Mouse (Mus musculus) thymus, postnatal 0 days (tissue): ENCODE measurements around the gene Pole2. TPM values are rescaled to one million over a fixed set of nuclear protein-coding genes. Genes with fewer than 3 reads are reported as not detected.

Source experiments
- DNase-seq: peaks from one replicate; pipeline ENCODE4 v3.0.0-alpha.2; 2015; ENCODE audit warnings: low spot score
- polyA plus RNA-seq: library from polyadenylated mRNA; unstranded; fragments of >200 nt; fragmentation: Nextera tagmentation; extraction: Ambion mirVana; gene quantifications from 2 replicates; pipeline ENCODE4 v1.2.1, GENCODE M21; 2015

The Pole2 gene
- polyA plus RNA-seq, 1 experiment from 2014 or later: 21.4 TPM

DNA sequence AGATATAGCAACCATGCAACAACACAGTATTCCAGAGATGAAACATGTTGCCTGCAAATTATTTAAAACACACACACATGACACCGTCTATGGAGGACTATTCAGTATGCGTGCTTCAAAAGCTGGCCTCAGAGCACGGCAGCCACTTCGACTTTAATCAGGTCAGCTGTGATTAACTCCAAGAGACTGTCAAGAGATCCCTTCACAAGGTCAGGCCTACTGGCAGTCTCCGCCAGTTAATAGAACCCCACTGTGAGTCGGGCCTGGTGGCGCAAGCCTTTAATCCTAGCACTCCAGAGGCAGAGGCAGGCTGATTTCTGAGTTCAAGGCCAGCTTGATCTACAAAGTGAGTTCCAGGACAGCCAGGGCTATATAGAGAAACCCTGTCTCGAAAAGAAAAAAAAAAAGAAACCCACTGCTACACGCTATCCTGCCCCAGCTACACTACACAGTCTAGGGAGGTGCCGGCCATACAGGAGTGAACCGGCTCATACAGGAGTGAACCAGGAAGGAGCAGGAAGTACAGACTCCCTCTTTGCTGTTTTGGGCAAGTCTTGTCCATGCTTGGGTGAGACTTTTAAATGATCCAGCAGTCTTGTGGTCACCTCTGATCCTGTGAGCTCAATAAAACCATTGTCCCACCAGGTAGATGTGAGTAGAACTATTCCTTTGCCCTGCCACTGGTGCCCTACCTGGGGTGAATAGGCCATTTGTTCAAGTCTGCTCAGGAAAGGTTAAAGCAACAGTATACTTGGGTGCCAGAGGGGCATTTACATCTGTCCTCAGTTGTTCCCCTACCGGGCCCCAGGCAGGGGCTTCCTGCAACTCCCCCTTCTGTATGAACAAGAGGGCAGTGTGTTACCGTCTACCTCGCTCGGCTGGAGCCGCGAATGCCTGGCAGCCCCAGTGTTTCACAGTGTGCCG lies 17.7 kb downstream of the Pole2 start:
- DNase-seq: no peak

DNA sequence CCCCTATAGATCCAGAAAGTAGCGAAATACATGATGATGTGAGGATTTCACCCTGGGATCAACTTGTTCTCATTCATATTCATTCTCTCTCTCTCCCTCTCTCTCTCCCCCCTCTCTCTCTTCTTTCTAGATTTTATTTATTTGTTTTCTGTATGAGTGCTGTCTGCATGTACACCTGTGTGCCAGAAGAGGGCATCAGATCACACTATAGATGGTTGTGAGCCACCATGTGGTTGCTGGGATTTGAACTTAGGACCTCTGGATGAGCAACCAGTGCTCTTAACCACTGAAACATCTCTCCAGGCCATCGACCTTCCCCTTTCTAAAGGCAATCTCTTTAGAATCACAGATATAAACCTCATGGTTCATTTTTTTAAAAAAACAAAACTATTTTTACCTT lies 19.5 kb downstream of the Pole2 start:
- DNase-seq: no peak

DNA sequence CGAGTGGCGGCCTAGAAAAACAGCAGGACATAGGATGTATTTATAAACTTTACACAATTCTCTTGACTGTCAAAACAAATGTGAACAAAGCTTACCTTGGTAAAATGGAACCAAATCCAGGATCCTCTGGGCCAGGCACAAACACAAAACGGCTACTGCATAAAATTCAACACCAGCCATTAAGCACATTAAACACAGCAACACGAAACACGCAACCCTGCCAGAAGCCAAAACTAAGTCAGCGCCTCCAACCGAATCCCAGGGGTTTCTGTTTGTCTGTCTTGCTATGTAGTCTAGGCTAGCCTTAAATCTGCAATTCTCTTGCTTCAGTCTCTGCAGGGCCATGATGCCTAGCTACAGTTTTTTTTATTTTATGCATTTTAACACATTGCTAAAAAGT lies 20.1 kb downstream of the Pole2 start:
- no peak for DNase-seq

DNA sequence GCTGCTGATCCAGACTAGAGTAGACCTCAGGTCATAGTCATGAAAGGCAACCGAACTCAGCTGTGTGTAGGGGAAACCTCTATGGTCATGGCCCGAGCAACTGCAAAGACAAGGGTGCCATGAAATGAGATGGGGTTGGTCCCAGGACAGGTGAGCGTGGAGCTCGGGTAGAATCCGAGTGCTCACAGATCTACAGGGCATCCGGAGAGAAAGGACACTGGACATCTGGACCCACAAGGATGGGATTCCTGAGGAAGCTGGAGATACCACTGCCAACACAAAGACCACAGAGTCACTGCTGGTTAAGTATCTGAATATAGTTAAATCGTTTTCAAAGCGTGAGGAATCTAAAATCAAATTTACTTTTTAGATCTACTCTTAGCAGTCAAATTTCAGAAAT lies 20.6 kb downstream of the Pole2 start:
- DNase-seq: no peak

DNA sequence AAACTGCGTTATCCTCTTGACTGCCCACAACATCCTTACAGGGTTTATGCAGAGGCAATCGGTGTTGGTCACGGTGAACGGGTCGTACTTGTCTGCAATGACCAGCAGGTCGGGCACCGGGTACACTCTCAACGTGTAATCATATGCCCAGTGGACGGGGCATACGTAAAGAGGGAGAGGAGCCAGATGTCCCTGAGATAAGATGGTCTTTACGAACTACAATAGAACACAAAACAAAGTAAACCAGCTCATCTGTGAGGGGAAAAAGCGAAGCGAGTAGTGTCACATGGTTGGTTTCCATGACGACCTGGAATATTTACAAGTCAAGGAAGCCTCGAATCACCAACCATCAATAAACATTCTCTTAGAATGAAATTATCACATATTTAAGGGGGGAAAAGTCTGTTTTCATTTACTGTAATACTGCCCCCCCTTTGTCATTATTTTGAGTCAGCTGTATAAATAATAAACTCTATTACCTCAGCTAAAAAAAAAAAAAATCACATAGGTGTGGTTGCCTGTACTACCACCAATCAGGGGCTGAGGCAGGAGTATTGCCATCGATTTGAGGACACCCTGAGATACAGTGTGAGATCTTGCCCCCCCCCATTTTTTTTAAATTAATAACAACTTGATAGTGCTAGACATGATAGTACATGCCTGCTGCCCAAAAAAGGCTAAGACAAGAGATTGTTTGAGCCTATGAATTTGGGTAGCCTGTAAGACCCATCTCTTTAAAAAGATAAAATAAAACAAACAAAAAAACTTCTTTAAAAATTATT lies 23.8 kb downstream of the Pole2 start, which contains the start of gene Gm49384:
TSS of gene Gm49384 (minus strand) at position 216 of the 782 bp plus-strand sequence.
- no peak for DNase-seq

DNA sequence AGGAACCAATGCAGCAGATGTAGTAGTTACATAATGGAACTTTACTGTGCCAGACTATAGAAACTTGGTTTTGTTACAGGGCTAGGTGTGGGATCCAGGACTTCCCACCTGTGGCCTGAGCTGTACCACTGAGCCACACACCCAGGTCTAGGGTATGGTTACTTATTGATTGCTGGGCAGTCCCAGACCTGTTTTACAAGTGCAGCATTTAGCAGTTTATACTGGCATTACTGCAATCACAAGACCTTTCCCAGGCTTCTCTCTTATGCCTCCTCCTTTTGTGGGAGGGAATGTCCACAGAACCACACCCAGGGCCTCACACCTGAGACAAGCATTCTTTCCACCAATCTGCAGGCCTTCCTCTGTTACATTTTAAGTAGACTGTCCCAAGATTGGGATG lies 29.0 kb downstream of the Pole2 start:
- no peak for DNase-seq

DNA sequence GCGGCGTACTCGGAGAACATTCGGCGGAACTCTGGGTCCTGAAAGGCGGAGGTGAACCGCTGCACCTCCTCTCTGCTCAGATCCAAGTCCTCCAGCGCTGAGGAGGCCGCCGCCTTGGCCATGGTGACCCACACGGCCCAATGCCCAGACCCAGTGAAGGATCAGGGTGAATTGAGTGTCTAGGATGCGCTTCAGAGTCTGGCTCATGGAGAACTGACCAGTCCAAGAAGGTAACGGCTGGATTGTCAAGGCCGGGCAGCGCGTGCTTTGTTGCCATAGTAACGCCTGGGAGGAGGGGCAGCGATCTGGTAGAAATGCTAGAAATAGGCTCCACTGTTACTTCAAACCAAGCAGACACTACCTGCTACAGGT lies 29.8 kb downstream of the Pole2 start, which contains the start of gene Dnaaf2:
TSS of gene Dnaaf2 (minus strand) at position 266 of the 372 bp plus-strand sequence.
- no peak for DNase-seq

DNA sequence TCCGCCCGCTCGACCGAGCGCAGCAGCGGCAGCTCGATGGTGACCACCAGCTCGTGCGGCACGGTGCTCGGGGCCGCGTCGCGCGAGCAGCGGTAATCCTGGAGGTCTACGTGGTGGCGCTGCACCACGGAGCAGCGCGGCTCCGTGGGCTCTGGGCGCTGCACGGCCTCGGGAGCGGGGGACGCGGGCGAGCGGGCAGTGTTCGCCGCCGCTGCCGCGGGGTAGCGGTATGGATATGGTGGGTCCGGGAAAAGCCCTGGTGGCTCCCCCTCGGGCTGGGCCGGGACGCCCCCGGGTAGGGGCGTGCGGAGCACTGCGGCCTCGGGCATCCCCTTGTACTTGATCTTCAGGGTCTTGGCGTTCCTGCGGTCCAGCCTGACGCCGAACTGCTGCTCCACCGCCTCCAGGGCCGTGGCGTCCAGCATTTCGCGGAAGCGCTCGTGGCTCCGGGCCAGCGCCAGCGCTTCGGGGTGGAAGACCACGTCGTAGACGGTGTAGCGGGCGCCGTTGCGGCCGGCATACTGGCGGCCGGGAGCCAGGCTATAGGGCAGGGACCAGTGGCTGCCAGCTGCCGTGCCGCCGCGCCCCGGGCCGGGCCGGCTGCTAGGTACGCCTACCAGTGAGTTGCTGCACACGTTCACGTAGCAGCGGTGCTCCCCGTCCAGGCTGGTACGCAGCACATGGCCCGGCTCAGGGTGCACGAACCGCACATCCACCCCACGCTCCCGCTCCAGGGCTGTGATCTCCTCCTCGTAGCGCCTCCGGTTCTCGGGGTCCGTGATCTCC lies 30.4 kb downstream of the Pole2 start:
- peak; percentile 59 for DNase-seq

DNA sequence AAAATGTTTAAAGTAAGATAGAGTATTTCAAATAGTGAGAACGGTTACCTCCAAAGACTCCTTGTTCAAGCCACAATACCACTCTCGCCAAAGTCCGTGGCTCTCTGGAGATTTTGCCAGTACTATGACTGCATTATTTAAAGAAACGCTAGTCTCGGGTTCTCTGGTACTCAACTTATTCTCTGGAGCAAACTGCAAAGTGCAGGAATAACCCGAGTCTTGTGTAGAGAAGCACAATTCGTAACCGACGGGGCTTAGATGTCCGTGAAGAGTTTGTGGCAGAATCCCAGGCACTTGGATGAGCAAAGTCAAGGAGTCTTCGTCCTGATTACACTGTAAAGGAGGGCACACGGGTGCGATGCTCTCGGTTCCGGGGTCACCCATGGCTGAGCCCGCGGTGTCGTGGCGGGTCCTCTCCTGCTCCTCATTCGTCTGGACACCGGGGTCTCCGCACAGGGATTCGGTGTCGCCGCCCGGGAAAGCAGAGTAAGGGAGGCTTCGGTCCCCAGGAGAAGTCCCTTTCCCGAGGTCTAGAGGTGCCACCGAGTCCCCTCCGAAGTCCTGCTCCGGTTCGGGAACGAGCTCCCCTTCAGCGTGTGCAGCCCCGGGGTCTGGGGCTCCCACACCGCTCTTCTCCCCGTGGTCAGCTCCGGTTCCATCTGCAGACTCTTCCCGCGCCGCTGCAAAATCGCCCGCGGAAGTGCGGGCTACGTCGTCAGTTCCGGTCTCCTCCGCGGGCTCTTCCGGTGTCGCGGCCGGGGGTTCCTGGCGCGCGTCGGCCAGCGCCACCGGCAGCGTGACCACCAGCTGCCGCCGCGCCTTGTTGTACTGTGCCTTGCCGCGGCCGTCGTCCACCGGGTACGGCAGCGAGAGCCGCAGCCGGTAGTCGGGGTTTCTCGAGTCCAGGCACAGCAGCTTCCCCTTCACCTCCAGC lies 31.3 kb downstream of the Pole2 start, which contains the start of gene Gm49383:
TSS of gene Gm49383 (minus strand) at position 661 of the 934 bp plus-strand sequence.
- peak; percentile 76 for DNase-seq

DNA sequence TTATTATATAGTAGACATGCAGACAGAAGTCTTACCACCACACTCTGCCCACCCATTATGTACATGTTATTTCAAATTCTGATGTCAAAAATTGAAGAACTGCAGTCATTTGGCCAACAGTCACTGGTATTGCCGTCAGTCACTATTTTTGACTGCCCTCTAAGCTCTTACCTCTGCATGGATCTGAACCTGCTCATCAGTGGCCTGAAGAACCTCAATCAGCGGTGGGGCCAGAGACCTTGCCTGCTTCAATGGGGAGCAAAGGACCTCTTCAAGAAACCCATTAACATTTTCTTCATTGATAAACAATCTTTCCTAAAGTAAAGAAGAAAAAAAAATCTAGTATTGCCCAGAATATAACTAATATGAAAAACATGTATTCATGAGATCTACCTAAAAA lies 35.4 kb downstream of the Pole2 start:
- DNase-seq: no peak

DNA sequence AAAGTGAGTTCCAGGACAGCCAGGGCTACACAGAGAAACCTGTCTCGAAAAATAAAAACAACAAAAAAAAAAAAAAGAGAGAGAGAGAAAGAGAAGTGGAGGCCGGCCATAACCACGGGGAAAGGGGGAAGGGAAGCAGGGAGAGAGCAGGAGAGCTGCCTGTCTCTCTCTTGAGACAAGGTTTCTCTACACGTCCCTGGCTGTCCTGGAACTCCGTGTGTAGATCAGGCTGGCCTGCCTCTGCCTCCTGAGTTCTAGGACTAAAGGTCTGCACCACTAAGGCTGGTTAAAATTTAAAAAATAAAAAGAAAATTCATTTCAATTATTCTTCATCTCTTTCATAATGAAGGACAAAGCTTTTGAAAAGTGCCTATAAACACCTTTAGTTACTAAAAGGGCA lies 36.6 kb downstream of the Pole2 start:
- no peak for DNase-seq

DNA sequence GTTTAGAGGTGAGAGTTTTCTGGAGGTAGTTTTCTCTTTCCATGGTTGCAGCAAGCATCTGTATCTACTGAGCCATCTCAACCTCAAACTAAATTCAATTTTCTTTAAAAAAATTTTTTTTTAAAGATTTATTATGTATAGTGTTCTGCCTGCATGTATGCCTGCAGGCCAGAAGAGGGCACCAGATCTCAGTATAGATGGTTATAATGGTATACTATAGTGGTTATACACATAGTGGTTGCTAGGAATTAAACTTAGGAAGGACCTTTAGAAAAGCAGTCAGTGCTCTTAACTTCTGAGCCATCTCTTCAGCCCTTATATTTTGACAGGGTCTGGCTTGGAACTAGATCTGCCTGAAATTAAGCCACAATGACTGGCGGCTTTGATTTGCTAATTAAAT lies 37.5 kb downstream of the Pole2 start:
- DNase-seq: peak; percentile 24

DNA sequence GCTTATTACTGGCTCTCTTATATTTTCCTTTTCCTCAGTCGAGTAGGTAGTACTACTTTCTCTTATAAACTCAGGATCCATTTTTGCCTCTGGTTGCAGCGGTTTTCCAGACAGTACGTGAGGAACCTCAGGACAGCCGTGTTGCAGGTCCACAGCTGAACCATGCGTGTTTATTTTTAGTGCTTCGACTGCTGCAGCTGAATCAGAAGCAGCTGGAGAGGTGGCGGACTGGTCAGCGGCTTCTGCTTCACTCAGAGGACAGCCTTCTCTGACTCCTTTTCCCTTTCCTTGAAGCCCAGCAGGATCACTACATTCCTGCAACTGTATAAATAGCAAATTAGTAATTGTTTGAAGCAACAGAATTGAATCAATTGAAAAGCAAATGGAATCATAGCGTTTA lies 37.9 kb downstream of the Pole2 start:
- DNase-seq: no peak

DNA sequence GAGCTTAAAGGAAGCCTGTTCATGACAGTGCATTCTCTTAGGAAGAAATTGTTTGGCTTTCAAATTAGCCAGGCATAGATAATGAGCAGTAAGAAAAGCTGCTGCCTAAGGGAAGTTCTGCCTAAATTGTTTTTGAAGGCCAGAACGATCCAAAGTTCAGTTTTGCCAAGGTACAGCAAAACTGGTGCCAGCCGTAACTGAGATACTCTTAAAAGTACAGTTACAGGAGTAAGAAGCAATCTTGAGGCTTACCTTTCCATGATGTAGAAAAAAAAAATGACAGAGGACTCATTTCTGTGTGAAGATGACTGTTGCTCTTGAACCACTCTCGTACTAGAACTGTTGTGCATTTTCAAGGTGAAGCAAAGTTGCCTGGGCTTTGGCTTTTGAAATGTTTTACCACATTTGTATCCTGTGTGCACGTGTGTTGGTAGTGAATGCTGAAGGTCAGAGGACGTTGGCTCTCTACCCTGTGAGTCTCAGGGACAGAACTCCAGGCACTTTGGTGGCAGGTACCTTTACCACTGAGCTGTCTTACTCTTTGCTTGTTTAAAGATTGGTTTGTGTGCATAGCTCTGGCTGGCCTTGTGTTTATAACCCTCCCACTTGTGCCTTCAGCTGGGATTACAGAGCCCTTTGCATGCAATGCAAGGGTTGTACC lies 41.1 kb downstream of the Pole2 start:
- DNase-seq: no peak

DNA sequence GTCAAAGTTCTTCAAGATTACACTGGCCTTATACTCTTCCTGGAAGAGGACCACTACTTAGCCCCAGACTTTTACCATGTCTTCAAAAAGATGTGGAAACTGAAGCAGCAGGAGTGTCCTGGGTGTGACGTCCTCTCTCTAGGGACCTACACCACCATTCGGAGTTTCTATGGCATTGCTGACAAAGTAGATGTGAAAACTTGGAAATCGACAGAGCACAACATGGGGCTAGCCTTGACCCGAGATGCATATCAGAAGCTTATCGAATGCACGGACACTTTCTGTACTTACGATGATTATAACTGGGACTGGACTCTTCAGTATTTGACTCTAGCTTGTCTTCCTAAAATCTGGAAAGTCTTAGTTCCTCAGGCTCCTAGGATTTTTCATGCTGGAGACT lies 42.6 kb downstream of the Pole2 start:
- no peak for DNase-seq

DNA sequence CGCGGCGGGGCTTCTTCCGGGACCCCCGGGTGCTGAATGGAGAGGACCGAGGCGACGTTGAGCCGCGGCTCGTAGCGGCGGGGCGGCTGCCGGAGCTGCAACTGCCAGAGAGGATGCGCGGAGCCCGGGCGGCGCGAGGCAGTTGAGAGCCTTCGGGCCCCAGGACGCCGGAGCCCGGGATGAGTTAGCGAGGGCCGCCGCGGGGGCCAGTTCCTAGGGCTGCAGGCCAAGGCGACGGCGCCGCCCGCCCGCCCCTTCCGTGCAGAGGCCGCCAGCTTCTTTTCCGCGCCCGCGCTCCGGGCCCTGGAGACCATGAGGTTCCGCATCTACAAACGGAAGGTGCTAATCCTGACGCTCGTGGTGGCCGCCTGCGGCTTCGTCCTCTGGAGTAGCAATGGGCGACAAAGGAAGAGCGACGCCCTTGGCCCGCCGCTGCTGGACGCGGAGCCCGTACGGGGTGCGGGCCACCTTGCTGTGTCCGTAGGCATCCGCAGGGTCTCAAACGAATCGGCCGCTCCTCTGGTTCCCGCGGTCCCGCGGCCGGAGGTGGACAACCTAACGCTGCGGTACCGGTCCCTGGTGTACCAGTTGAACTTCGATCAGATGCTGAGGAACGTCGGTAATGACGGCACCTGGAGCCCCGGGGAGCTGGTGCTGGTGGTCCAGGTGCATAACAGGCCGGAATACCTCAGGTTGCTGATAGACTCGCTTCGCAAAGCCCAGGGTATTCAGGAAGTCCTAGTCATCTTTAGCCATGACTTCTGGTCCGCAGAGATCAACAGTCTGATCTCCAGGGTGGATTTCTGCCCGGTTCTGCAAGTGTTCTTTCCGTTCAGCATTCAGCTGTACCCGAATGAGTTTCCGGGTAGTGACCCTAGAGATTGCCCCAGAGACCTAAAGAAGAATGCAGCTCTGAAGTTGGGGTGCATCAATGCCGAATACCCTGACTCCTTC lies 43.4 kb downstream of the Pole2 start:
- DNase-seq: peak; percentile 9

DNA sequence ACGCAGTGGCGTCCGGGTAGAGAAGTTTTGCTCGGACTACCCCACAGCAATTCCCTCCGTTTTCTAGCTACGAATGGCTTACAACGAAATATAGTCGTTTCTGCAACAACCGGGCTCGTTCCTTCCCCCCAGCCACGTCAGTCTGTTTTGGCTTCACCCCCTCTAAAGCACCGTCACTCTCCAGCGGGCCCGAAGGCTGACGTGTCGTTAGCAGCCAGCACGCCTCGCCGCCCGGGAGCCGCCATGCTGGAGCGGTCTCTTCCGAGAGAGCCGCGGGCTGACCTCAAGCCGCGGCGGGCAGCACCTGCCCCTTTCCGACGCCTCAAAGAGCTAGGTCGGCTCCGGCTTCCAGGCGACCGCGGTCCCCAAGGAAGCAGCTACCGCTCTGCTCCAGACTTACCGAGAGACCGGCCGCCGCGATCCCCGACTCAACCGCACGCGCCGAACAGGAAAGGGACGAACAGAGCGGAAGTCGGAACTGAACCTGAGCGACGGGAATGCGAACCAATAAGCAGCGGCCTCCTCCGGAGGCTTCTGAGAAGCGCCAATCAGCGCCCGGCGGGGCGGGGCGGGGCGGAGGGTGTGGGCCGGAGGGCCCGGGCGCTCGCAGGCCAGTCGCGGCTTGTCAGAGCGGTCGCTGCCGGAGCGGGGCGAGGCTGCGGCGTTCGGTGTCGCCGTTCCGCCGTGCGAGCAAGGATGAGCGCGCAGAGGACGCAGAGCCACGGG lies 44.2 kb downstream of the Pole2 start, which contains the start of the genes Rpl36al and Mgat2:
TSS of gene Rpl36al (minus strand) at position 501 of the 726 bp plus-strand sequence.
TSS of gene Mgat2 (plus strand) at position 575 of the 726 bp plus-strand sequence.
- DNase-seq: peak; percentile 97

DNA sequence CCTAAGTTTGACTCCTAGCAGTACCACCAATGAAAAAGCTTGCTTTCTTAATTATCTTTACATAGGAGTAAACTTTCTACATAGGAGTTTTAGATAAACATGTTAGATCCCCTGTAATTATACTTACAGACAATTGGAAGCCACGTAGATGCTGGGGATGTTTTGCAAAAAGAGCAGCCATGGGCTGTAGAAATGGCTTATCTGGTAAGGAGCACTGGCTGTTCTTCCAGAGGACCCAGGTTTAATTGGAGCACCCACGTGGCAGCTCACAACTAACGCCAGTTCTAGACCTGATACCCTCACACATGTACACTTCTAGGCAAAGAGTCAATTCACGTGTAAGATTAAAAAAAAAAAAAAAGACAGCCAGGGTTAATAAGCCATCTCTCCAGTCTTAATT lies 46.2 kb downstream of the Pole2 start:
- DNase-seq: no peak
